Mouse (Mus musculus) G1E (cell line): ENCODE measurements around the gene Tent2. TPM values are rescaled to one million over a fixed set of nuclear protein-coding genes. Genes with fewer than 3 reads are reported as not detected.

ENCODE experiments used
- ATAC-seq: 2 replicates; pipeline ENCODE4 v1.8.0; 2016; ENCODE audit warnings: mild to moderate bottlenecking; ENCODE audit not compliant: insufficient number of reproducible peaks, poor library complexity, low FRiP score, severe bottlenecking; ENCODE audit errors: extremely low read depth
- DNase-seq: peaks from one replicate; pipeline ENCODE4 v3.0.0; 2012; ENCODE audit warnings: low spot score
- H3K27me3 ChIP-seq: 2 replicates; pipeline ENCODE4 v1.6.1; 2012; ENCODE audit warnings: mild to moderate bottlenecking, low read length, inconsistent platforms; ENCODE audit not compliant: insufficient read depth
- H3K36me3 ChIP-seq: replicated peaks from 2 replicates; pipeline ENCODE3; 2012; ENCODE audit warnings: mild to moderate bottlenecking, inconsistent platforms
- H3K4me1 ChIP-seq: 2 replicates; pipeline ENCODE4 v1.6.1; 2012; ENCODE audit warnings: low read depth, low read length, inconsistent platforms, mixed read lengths; ENCODE audit not compliant: insufficient read depth
- H3K4me3 ChIP-seq: 2 replicates; pipeline ENCODE4 v1.5.1; 2012; ENCODE audit warnings: low read depth, mild to moderate bottlenecking, inconsistent platforms, low read length, moderate library complexity, mixed read lengths
- H3K9me3 ChIP-seq: replicated peaks from 2 replicates; pipeline ENCODE4 v1.6.1; 2012; ENCODE audit warnings: inconsistent platforms
- CTCF ChIP-seq: IDR thresholded peaks from 2 replicates; pipeline ENCODE4 v1.5.1; 2012; ENCODE audit warnings: low read depth, low read length, inconsistent platforms, mixed read lengths
- GATA1 ChIP-seq: IDR thresholded peaks from 2 replicates; pipeline ENCODE4 v1.6.1; 2012; ENCODE audit warnings: borderline replicate concordance, low read length, inconsistent platforms, mixed read lengths
- GATA2 ChIP-seq: IDR thresholded peaks from 2 replicates; pipeline ENCODE4 v1.6.1; 2012; ENCODE audit warnings: low read depth, low read length, inconsistent platforms, borderline replicate concordance
- POLR2AphosphoS5 ChIP-seq: IDR thresholded peaks from 2 replicates; pipeline ENCODE4 v1.6.1; 2012; ENCODE audit warnings: low read depth, low read length, inconsistent platforms; ENCODE audit not compliant: insufficient replicate concordance
- TAL1 ChIP-seq: conservative IDR thresholded peaks from 2 replicates; pipeline ENCODE4 v1.6.1; 2012; ENCODE audit warnings: low read depth, low read length, inconsistent platforms, mixed read lengths
- polyA plus RNA-seq: library from polyadenylated mRNA; stranded (reverse); fragments of >175 nt; gene quantifications from 2 replicates; pipeline ENCODE4 v1.2.3, GENCODE M21; 2012
- total RNA-seq, 2 experiments: library from RNA; stranded (forward) in 1 of 2; stranded (reverse) in 1 of 2; fragments of 200-1000 nt in 1 of 2; fragments of >200 nt in 1 of 2; fragmentation: Nextera tagmentation in 1 of 2; gene quantifications; 2 replicates each; pipeline ENCODE4 v1.2.3; 2014 to 2017

Tent2 gene
- total and polyA plus RNA-seq, 3 experiments, result 33.5 to 192 (median 54.6) TPM

DNA sequence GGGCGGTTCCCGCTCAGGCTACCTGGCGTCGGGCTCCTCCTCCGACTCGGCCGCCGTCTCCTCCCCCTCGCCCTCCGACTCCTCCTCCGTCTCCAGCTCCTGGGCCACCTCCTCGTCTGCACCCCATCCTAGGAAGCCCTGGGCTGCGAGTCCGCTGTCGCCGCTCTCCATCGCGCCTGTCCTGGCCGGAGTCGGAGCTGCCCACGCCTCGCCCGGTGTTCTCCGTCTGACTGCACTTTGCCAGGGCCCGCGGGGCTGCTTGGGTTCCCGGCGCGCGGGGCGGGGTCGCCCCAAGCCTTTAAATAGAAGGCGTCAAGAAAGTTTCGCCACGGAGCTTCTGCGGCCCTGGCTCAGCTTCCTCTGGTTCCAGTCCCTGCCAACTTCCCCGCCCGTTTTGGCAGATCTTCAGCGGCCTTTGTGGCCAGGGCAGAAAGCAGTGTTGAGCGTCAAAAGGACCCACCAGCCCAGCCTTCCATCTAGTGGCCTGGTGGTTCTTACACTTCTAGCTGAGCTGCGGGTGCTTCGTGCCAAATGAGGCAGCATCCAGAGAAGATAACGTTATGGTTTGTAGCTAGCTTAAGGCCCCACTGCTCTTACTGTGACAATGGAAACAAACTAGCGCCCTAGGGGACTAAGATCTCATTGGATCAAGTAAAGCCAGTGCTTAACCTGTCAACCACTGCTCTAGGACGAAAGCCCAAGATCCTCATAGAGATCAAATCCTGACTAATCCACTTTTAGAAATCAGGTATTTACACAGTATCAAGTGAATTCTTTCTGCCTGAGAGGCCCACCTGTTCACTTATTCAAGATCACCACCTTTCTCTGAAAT, 47.6 kb downstream of the Tent2 start, which contains the start of gene Cmya5:
Cmya5 (minus strand) TSS at position 389 of the 832 bp plus-strand sequence.
- H3K4me3 ChIP-seq, result no peak within 1 kb of the TSS
- no peak for DNase-seq
- H3K4me1 ChIP-seq, result no peaks in the 10 kb centered on the region
- TF ChIP-seq GATA2 (no peak), CTCF (no peak), POLR2AphosphoS5 (no peak), TAL1 (no peak), GATA1 (no peak)
- H3K9me3 ChIP-seq, result no peaks in the 10 kb centered on the region
- no peak for ATAC-seq
- peaks cover 37% of the 10 kb centered on the region for H3K36me3 ChIP-seq
- H3K27me3 ChIP-seq, result peaks cover 3% of the 10 kb centered on the region; the same call in 1 of the 2 replicates

DNA sequence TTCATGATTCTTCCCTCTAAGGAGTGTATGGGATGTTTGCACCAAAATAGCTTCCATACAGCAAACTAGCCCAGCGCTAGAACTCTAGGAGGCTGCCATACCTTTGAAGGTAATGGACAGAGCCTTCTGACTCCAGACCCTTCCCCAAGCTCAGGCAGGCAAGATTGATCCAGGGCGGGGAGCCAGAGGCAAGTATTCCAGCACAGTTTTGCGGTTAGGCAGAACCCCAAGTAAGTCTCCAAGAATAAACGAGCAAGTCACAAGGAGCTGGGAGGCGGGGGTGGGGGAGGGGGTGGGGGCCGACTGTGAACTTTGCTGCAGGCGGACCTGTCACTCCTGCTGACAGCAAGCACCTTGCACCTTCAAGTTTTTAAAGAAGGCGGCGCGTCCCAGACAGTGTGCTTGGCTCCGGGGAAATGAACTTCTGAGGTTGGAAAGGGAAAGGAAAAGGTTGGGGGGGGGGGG, 48.3 kb downstream of the Tent2 start:
- TF ChIP-seq CTCF (no peak), GATA1 (no peak), POLR2AphosphoS5 (no peak), TAL1 (no peak), GATA2 (no peak)
- Histone ChIP-seq H3K9me3 (no peaks in the 10 kb centered on the region), H3K36me3 (peaks cover 30% of the 10 kb centered on the region), H3K27me3 (peaks cover 7% of the 10 kb centered on the region; the same call in 1 of the 2 replicates), H3K4me1 (no peaks in the 10 kb centered on the region), H3K4me3 (no peak overlapping the region)
- DNase-seq, result no peak
- ATAC-seq, result no peak

DNA sequence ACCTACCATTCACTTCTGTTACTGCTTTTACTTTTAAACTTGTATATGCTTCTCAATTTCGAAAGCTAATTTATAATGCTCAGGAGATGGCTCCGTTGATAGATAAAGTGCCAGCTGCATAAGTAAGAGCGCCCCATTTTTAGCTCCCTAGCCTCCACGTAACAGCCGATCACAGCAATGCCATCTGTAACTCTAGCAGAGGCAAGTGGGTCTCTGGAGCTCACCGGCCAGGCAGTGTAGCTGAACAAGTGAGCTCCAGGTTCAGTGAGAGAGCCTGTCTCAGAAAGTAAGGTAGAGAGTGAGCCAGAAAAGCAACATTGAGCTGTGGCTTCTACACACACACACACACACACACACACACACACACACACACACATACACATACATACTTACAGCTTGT, 51.0 kb downstream of the Tent2 start:
- H3K4me3 ChIP-seq, result no peak overlapping the region
- peaks cover 23% of the 10 kb centered on the region for H3K36me3 ChIP-seq
- DNase-seq, result no peak
- no peaks in the 10 kb centered on the region for H3K9me3 ChIP-seq
- TF ChIP-seq POLR2AphosphoS5 (no peak), GATA2 (no peak), CTCF (no peak), GATA1 (no peak), TAL1 (no peak)
- no peaks in the 10 kb centered on the region for H3K4me1 ChIP-seq
- peaks cover 13% of the 10 kb centered on the region; the same call in 1 of the 2 replicates for H3K27me3 ChIP-seq
- no peak for ATAC-seq

DNA sequence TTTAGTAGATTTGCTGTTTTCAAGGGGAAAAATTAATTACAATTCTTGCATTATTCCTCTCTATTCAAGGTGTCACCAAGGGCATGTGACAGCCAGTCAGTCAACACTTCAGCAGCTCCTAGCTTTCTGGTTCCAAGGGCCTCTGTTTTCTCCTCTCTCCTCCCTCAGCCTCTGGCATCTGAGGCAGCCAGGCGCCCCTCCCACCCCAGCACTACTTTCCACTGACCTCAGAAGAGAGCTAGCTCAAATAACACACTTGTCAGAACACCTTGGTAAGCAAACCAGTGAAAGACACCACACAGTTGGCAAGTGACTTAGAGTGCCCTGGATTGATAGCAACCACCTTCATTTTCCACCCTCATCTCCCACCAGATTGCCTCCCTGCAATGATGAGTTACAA, 54.1 kb downstream of the Tent2 start:
- TF ChIP-seq GATA2 (no peak), GATA1 (no peak), POLR2AphosphoS5 (no peak), CTCF (no peak), TAL1 (no peak)
- peaks cover 13% of the 10 kb centered on the region; the same call in 1 of the 2 replicates for H3K27me3 ChIP-seq
- DNase-seq, result no peak
- H3K36me3 ChIP-seq, result peaks cover under 1% of the 10 kb centered on the region
- no peaks in the 10 kb centered on the region for H3K4me1 ChIP-seq
- H3K4me3 ChIP-seq, result no peak overlapping the region
- ATAC-seq, result no peak
- no peaks in the 10 kb centered on the region for H3K9me3 ChIP-seq

DNA sequence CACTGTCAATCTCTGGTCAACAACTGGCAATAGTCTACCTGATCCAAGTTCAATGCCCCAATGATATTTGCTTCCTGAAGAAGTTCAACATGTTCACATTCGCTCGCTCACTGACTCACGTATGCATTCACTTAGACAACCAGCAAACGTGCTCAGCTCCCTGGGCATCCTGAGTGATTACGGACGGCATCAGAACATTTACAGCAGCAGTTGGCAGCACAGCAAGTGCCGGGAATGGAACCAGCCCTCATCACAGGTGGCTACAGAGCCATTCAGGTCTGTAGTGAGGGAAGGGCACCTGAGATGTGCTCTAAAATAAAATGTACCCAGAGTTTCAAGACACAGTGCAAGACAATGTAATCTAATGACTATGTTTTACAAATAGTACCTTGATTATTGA, 55.1 kb downstream of the Tent2 start:
- Histone ChIP-seq H3K4me3 (no peak overlapping the region), H3K4me1 (no peaks in the 10 kb centered on the region), H3K36me3 (no peaks in the 10 kb centered on the region), H3K27me3 (peaks cover 13% of the 10 kb centered on the region; the same call in 1 of the 2 replicates), H3K9me3 (no peaks in the 10 kb centered on the region)
- no peak for TF ChIP-seq TAL1
- TF ChIP-seq POLR2AphosphoS5, result no peak
- no peak for TF ChIP-seq GATA1
- no peak for TF ChIP-seq GATA2
- no peak for TF ChIP-seq CTCF
- no peak for DNase-seq
- no peak for ATAC-seq

DNA sequence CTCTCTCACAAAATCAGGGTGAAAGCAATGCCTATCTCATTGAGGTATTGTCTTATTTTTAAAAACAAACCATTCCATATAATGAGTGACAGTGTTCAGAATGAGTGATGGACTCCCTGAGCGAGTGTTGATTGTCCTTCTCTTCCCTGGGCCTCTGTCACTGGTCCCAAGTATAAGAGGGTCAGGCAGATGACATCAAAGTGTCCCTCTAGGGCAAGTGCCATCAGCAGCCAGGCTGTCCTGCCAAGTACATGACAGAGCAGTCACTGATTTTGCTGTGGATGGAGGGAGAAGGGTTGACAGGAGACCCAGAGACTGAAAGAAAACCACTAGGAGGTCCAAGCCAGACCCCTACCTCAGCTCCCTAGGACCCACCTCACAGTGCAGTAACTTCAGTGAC, 55.9 kb downstream of the Tent2 start:
- DNase-seq (no peak), ATAC-seq (no peak)
- Histone ChIP-seq H3K4me1 (no peaks in the 10 kb centered on the region), H3K27me3 (peaks cover 11% of the 10 kb centered on the region; the same call in 1 of the 2 replicates), H3K4me3 (no peak overlapping the region), H3K36me3 (no peaks in the 10 kb centered on the region), H3K9me3 (no peaks in the 10 kb centered on the region)
- TF ChIP-seq GATA1, result no peak
- no peak for TF ChIP-seq GATA2
- TF ChIP-seq TAL1, result no peak
- no peak for TF ChIP-seq POLR2AphosphoS5
- no peak for TF ChIP-seq CTCF
